Mouse (Mus musculus) thymus, adult 18-20 months (tissue): ENCODE data around the gene Gm853.

Experiments
- DNase-seq, 2 experiments: peaks; one replicate each; pipeline ENCODE4 v3.0.0; 2022; ENCODE audit warnings: mixed read lengths in 2 of 2

The Gm853 gene

DNA sequence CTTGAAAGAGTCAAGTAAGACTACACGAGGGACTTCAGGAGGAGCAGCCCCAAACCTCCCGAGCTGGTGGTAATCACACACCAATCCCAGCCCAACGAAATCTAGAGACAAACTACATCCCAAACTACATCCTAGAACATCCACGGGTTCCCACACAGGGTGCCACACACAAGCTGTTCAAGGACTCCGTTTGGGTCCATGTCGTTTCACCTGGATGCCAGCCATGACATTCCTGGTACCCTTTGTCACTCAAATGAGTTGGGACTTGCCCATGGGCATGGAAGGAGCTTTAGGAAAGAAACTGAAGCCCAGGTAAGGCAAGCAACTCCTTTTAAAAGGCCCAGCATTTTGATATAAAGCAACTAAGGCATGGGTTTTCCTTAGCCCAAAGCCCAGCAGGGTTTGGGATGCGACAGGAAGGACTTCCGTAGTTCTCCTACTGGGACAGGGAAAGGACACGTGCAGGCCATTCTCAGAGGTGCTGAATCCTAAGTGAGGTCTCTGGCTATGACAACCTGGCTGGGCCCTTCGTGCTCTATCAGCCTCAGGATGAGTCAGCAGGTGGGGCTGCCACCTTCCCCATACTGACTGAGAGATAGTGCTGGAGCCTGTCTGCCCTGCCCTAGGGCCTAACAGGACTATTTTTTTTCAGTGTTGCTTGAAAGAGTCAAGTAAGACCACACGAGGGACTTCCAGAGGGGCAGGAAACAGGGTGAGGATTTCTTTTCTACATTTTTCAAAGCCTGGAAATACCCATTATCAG, 49.0 kb downstream of the Gm853 start:
- no peak for DNase-seq

DNA sequence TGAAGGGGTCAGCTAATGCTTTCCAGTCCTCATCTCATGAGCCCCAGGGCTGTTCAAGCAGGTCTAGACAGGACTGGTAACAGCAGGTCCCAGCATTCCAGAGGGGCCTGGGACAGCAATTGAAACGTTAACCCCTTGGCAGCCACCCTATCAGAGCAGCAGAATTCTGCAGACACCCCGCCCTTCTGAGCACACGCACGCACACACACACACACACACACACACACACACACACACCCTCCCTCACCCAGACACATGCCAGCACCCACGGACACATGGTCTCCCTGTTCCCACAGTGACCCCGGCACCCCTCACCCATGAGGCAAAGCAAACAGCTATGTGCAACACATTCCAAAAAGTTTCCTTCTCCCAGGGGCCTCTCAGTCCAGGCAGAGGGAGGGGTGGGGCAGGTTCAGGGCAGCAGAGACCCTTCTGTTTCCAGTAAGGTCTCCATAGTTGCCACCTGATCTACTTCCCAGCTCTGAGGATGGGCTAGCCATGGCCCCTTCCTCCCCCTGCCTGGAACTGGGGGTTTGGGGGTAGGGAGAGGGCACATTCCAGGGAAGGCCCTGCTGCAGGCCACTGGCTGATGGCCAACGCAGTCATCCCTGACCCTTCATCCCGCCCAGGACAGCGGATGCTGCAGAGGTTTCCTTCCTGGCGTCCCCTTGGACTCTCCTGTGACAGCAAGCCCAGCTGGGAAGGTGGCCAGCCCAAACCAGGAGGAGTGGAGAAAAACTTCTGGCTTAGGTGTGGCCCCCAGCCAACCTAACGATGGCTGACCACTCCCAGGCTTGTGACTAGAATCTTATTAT, 50.0 kb downstream of the Gm853 start:
- no peak for DNase-seq

DNA sequence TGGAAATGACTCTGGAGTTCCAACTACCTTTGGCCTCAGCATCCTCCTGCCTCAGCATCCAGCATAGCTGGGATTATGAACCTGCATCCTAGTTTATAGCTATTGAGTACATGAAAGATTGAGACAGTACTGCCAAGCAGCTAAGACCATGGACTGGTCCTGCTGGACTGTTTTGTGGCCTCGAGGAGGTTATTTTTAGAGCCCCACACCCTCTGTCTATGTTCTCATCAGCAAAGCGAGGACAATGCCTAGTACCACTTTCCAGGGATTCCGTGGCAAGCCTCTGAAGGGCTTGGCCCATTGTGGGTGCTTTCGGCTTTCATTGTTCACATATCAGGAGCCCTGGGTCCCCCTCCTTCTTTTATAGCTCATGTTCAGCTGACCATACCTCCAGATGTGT, 51.8 kb downstream of the Gm853 start:
- no peak for DNase-seq

DNA sequence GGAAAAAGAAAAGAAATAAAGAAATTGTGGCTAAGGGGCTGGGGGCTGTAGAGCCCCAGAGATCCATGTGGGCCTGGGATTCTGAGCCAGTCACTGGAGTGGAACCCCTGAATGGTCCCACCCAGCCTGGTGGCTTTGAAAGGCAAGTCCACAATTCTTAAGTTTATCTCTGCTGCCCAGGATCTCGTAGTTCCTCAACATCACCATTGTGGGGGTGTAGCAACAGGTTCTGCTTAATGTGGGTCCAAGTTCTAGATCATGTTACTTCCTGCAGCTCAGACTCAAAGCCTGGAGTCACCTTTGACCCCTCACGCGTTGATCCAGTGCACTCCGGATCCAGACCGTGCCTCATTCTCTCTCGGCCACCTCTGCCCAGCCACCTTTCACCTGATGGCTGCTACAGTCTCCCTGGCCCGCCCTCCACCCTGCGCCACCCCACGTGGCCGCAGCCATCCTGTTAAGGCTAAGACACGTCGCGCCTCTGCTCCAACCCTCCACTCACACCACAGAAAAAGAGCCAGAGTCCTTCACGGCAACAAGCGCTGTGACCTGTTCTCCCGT, 52.7 kb downstream of the Gm853 start:
- no peak for DNase-seq

DNA sequence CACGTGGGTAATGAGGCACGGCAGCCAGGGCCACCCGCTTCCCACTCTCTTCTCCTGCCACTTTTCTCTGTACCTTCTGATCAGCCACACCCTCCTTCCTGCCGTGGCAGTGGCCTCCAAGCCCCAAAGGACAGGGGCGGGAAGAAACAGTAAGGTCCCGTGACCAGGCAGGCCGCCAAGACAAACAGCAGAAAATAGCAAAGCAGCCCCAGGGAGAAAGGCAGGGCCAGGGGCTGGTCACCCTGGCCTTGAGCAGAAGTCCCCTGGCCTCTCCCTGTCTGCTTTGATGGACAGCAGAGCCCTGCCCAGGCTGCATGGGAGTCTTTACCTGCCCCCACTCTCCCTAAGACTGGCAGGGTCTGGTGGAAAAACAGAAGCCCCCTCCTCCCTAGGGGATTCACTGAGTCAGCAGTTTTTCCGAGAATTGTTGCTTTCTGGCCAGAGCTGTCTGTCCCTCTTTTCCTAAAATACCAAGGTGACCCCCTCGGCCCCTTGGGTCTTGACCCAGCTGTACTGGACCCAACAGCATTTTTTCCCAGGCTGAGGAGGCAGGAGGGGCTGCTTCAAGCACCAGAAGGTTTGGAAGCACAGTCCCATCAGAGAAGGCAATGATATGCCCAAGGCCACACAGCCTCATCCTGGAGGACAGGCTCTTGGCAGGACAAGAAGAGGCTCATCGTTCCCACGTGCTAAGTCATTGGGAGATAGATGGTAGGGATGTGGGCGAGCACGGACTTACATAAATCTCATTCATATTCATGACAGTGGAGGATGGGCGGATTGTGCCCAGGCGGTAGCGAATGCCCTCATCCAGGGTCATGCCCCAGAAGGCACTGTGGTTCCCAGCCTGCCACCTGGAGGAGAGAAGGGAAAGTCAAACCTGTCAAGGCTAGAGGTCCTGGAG, 53.7 kb downstream of the Gm853 start:
- DNase-seq: no peak

DNA sequence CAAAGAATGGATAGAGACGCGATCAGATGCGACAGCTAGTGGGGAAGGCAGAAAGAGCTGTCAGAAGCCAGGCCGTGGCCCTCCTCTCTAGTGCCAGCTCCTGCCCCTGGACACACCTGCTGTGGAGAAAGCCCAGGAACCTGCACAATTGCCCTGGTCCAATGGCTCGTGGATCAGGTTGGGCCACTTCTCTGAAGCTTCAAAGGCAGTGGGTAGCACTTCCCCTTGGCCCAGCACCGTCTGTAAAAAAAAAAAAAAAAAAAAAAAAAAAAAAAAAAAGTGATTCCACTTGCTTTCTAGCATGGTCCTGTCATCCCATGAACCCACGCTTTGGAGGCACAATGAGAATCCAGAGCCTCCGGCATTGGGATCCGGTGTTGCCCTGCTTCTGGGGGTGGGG, 54.4 kb downstream of the Gm853 start:
- DNase-seq: no peak

DNA sequence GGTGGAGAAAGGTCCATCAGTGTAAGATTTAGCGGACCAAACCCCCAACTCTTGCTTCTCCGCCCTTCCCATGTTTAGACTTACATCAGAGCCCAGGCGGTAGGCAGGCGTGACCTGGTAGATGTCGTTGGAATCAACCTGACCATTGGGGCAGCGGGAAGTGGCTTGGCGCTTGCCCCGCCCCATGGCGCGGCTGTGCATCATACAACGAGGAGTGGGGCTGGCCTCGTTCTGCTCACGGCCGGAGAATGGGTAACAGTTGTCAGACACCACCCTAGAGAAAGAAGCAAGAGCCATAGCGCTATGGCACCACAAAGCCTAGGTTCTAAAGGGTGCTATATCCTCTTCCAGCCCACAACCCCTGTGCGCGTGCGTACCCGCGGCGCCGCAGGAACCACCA, 54.9 kb downstream of the Gm853 start:
- DNase-seq: no peak

DNA sequence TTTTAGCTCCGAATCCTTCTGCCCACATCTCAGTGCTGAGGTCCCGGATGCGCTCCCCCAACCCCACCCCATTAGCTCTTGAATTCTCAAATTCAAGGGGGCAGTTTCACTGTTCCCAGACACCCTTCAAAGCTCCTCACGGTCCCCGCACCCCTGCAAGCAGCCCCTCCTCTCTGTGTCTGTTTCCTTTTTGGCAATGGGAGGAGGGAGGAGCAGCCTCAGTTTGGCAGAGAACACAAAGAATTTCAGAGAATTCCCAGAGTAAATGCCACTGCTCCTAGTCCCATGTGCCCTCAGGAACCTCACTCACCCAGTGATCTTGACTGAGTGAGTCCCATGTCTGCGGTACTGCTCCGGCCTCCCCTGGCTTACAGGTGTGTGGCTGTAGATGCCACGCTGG, 55.6 kb downstream of the Gm853 start:
- DNase-seq: no peak

DNA sequence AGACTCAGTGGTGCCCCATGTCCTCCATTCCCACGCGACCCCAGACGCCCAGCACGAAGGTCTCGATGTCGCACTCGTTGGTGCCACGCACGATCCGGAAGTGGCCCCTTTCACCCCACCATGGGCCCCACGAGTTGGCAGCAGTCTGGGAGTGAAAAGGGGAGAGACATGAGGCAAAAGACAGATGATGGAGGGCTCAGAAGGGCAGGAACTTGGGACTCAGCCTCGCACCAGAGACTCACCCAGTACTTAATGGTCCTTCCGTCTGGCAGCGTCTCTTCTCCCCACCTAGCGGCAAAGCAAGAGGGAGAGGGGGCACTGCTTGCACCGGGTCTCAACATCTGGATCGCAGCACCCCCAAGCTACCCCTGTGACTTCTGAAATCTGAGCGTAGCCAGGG, 56.1 kb downstream of the Gm853 start:
- DNase-seq: no peak

DNA sequence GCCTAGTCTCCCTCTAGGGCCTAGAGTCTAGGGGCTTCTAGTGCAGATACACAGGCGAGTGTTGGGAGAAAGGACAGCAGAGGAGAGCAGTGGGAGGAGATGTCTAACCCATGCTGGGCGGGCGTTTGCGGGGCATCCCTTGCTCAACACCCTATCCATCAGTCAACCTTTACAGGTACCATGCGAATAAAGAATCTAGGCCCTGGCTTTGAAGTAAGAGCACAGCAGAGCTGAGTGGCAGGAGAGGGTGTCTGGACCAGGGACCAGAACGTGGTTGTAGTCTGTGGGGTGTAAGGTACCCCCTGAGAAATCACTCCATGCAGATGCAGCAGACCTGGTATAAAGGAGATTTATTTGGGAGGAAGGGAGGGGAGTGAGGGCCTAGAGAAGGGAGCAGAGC, 58.1 kb downstream of the Gm853 start:
- no peak for DNase-seq

DNA sequence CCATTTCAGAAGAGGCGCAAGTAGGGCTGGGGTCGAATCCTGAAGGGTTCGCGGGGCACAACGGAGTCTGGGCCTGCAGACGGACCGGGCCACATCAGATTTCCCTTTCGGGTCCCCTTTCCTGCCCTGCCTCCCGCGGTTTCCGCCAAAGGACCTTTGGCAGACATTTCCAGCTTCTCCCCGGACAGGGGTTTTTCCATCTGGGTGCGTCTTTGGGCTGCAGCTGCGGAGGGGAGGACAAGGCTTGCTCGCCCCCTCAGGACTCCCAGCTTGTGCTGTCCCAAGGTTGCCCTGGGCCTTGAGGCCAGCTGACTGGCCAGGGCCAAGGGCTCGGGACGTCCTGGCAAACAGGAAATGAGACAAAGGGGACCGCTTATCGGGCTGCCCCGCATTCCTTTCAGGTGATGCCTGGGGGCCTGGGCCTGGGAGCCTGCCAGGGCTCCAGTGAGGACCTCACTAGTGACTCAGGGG, 58.8 kb downstream of the Gm853 start:
- DNase-seq: no peak

DNA sequence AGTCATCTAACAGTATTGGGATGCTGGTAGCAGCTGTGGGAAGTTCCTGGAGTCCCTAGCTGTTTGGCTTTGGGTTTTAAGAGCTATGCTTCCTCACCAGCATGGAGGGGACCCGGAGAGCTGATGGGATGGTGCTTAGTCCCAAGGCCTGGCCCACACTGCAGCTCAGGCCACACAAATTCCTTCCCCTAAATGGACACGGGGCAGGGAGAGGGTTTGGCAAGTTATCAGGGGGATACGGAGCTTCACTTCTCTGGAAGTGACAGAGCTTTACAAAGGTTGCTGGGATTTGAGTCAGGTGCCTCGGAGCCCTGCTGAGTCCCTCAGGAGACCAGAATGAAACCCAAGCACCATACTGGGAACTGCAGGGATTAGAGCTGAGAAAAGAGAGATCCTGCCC, 60.9 kb downstream of the Gm853 start:
- DNase-seq: no peak
